Mouse (Mus musculus) heart, adult 2 months (tissue): ENCODE results near the gene Gm10718.
"Not testable (repeated sequence)": the region's sequence is repeated elsewhere in the genome, so short reads cannot be mapped to it uniquely, and the experiment has no call there.

Source experiments
- CTCF ChIP-seq: fragments of 200-600 bp; IDR thresholded peaks from 2 replicates; pipeline ENCODE4 v1.8.1; 2022; ENCODE audit warnings: antibody characterized with exemption, mild to moderate bottlenecking, moderate library complexity
- EP300 ChIP-seq: fragments of 200-500 bp; IDR thresholded peaks from 2 replicates; pipeline ENCODE4 v1.6.1; 2011; ENCODE audit warnings: low read depth, low read length, control low read depth; ENCODE audit not compliant: insufficient read depth
- POLR2A ChIP-seq: fragments of 200-500 bp; IDR thresholded peaks from 2 replicates; pipeline ENCODE4 v1.6.1; 2011; ENCODE audit warnings: mild to moderate bottlenecking, low read depth, low read length, control low read depth; ENCODE audit not compliant: insufficient read depth

DNA sequence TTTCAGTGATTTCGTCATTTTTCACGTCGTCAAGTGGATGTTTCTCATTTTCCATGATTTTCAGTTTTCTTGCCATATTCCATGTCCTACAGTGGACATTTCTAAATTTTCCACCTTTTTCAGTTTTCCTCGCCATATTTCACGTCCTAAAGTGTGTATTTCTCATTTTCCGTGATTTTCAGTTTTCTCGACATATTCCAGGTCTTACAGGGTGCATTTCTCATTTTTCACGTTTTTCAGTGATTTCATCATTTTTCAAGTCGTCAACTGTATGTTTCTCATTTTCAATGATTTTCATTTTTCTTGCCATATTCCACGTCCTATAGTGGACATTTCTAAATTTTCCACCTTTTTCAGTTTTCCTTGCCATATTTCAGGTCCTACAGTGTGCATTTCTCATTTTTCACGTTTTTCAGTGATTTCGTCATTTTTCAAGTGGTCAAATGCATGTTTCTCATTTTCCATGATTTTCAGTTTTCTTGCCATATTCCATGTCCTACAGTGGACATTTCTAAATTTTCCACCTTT lies 22.8 kb upstream of the Gm10718 start, which contains the start of gene Gm10722:
- not testable (repeated sequence) for TF ChIP-seq CTCF, POLR2A, EP300
